Mouse (Mus musculus): ENCODE data around the gene Plscr3. TPM values are rescaled to one million over a fixed set of nuclear protein-coding genes. Genes with fewer than 3 reads are reported as not detected.
A peak's percentile ranks its signal among the peaks of the same experiment; 100 is the strongest.
"Not testable (repeated sequence)": the region's sequence is repeated elsewhere in the genome, so short reads cannot be mapped to it uniquely, and the experiment has no call there.

The Plscr3 gene
- polyA plus RNA-seq, 1 experiment from 2014 or later: 148 TPM

DNA sequence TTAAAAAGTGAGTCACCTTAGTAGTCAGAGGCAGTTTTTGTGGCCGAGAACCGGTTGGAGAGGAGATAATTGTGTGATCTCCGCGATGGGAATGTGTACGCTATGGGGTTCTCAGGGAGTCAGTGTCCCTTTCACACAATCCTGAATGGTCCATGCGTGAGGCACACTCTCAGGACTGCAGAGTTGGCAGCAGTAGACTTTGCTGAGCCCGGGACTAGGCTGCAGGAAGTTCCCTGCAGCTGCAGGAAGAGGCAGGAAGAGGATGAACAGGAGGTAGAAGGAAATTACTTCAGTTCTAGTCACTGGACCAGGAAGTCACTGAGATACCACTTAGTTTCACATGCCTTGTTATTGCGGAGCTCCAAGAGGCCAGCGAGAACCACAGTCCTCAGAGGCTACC is 3.0 kb downstream of the Plscr3 start:
- H3K9ac ChIP-seq: no peak overlapping the region
- no peak overlapping the region; the same call in 1 of the 2 replicates for H3K27ac ChIP-seq (replicated peaks)
- H3K4me2 ChIP-seq (replicated peaks): no peak overlapping the region
- no peaks in the 10 kb centered on the region for H3K9me3 ChIP-seq (replicated peaks)
- ATAC-seq (ENCODE audit: insufficient number of reproducible peaks, low FRiP score, low TSS enrichment, low read depth): no peak
- H3K27me3 ChIP-seq: no peaks in the 10 kb centered on the region
- WGBS: 82% methylated on average over 9 of the region's 9 CpGs
- H3K4me3 ChIP-seq (replicated peaks): no peak overlapping the region
- peaks cover 53% of the 10 kb centered on the region for H3K4me1 ChIP-seq
- peaks cover 50% of the 10 kb centered on the region for H3K36me3 ChIP-seq

DNA sequence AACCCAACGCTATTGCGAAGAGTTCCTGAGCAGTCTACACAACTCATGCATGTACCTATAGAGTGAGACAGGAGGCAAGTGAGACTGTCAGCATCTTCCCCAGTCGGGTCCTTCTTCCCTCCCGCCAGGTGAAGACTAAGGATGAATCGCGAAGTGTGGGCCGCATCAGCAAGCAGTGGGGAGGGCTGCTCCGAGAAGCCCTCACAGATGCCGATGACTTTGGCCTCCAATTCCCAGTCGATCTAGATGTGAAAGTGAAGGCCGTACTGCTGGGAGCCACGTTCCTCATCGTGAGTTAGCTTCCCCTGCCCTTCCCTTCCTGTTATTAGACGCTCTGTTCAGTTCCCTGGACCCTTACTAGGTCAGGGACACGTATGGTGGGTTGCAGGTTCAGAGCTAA is 3.7 kb downstream of the Plscr3 start:
- 90% methylated on average over 15 of the region's 15 CpGs for WGBS
- Histone ChIP-seq H3K9me3 (replicated peaks) (no peaks in the 10 kb centered on the region), H3K27ac (replicated peaks) (no peak overlapping the region), H3K4me3 (replicated peaks) (no peak overlapping the region), H3K4me1 (peaks cover 53% of the 10 kb centered on the region), H3K36me3 (peaks cover 50% of the 10 kb centered on the region), H3K27me3 (no peaks in the 10 kb centered on the region), H3K4me2 (replicated peaks) (no peak overlapping the region), H3K9ac (no peak overlapping the region)
- ATAC-seq (ENCODE audit: insufficient number of reproducible peaks, low FRiP score, low TSS enrichment, low read depth): no peak

- ATAC-seq (ENCODE audit: insufficient number of reproducible peaks, low FRiP score, low TSS enrichment, low read depth): no peak
- H3K27ac ChIP-seq (replicated peaks): no peak overlapping the region
- WGBS: 61% methylated on average over 8 of the region's 8 CpGs
- H3K4me2 ChIP-seq (replicated peaks): no peak overlapping the region
- H3K36me3 ChIP-seq: peaks cover 50% of the 10 kb centered on the region
- H3K9ac ChIP-seq: no peak overlapping the region
- no peaks in the 10 kb centered on the region for H3K27me3 ChIP-seq
- H3K4me1 ChIP-seq: peaks cover 52% of the 10 kb centered on the region
- no peaks in the 10 kb centered on the region for H3K9me3 ChIP-seq (replicated peaks)
- no peak overlapping the region for H3K4me3 ChIP-seq (replicated peaks)
Observed at GRCm38 (mm10) chr11:69850754-69851153, 4.6 kb downstream of the Plscr3 start.

GRCm38 (mm10) chr11:69853994-69854393 is 7.8 kb downstream of the Plscr3 start:
- no peak overlapping the region for H3K4me3 ChIP-seq (replicated peaks)
- H3K27me3 ChIP-seq: peaks cover 14% of the 10 kb centered on the region
- no peak overlapping the region for H3K27ac ChIP-seq (replicated peaks)
- no peak overlapping the region for H3K9ac ChIP-seq
- H3K4me1 ChIP-seq: peaks cover 36% of the 10 kb centered on the region
- no peak for ATAC-seq (ENCODE audit: insufficient number of reproducible peaks, low FRiP score, low TSS enrichment, low read depth)
- peaks cover 38% of the 10 kb centered on the region for H3K36me3 ChIP-seq
- H3K4me2 ChIP-seq (replicated peaks): no peak overlapping the region
- WGBS: 69% methylated on average over 7 of the region's 7 CpGs
- no peaks in the 10 kb centered on the region for H3K9me3 ChIP-seq (replicated peaks)

DNA sequence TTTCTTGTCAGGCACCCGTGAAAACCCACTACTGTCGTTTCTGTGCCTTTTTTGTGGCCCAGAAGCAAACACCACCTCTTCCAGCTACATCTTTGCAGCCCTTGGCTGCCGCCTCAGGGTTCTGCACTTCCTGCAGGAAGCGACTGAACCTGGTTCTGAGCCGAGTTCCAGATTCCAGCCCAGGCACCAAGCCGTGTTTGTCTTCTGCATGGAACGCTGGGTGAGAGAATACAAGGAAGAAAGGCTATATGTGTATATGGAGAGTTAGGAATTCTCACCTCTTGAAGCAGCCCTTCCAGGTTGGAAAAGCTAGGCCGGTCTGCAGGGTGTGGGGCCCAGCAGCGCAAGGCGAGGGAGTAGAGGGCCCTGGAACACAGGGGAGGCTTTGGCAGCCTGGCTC is 8.5 kb downstream of the Plscr3 start:
- H3K4me3 ChIP-seq (replicated peaks): no peak overlapping the region
- H3K4me1 ChIP-seq: peaks cover 30% of the 10 kb centered on the region
- ATAC-seq (ENCODE audit: insufficient number of reproducible peaks, low FRiP score, low TSS enrichment, low read depth): no peak
- H3K27ac ChIP-seq (replicated peaks): no peak overlapping the region
- no peaks in the 10 kb centered on the region for H3K9me3 ChIP-seq (replicated peaks)
- H3K27me3 ChIP-seq: peaks cover 16% of the 10 kb centered on the region
- H3K4me2 ChIP-seq (replicated peaks): no peak overlapping the region
- peaks cover 31% of the 10 kb centered on the region for H3K36me3 ChIP-seq
- 79% methylated on average over 10 of the region's 10 CpGs for WGBS
- H3K9ac ChIP-seq: no peak overlapping the region

GRCm38 (mm10) chr11:69855347-69855746 is 9.2 kb downstream of the Plscr3 start:
- Histone ChIP-seq H3K9ac (no peak overlapping the region), H3K27me3 (peaks cover 16% of the 10 kb centered on the region), H3K4me3 (replicated peaks) (no peak overlapping the region), H3K4me2 (replicated peaks) (0 out of 2 replicates have a peak overlapping the region, but pooled peaks have one; percentile 17), H3K4me1 (peaks cover 23% of the 10 kb centered on the region), H3K9me3 (replicated peaks) (no peaks in the 10 kb centered on the region), H3K36me3 (peaks cover 24% of the 10 kb centered on the region), H3K27ac (replicated peaks) (no peak overlapping the region)
- ATAC-seq (ENCODE audit: insufficient number of reproducible peaks, low FRiP score, low TSS enrichment, low read depth): no peak
- WGBS: 16% methylated on average over 16 of the region's 16 CpGs

DNA sequence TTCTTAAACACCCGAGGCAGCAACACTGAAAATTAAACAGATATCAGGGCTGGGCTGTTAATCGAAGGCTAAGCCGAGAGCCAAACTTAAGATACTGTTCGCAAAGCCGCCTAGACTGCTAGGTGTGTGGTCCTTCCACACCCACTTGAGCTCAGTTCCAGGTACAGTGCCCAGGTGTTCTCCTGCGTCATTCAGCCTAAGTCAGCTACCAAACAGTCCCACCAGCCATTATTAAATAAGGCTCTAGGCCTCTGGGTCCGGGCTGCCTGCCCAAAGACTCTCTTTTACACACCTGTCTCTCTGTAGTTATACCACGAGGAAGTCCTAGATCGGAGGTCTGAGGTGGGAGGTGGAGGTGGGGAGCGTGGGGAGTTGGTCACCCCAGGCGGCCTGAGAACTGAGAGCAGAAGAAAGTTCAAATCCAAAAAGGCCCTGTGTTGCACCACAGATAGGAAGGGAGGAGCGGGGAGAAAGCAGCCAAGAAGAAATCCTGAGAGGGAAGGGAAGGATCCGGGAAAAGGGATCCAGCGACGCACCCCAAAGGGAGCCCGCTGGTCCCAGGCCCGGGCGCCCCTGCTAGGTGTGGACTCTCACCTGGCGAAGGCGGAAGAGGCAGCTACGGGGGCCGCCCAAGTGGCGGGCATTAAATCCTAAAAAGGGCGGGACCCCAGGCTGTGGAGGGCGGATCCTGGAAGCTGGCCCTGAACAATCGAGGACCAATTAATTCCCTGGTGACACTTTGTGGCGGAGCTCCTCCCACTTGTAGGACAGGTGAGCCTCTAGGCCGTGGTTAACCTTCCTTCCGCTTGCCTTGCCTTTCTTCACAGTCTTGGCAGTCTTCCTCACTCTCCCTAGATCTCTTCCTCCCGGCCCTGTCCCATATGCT is 12.2 kb downstream of the Plscr3 start, which contains the start of gene Tnk1:
Tnk1 (minus strand) TSS at position 618 of the 886 bp plus-strand sequence.
- H3K27me3 ChIP-seq: peaks cover 16% of the 10 kb centered on the region
- 0 out of 2 replicates have a peak within 1 kb of the TSS, but pooled peaks have one; percentile 9 for H3K9ac ChIP-seq
- 18% methylated on average over 30 of the region's 30 CpGs for WGBS
- H3K9me3 ChIP-seq (replicated peaks): no peaks in the 10 kb centered on the region
- peak within 1 kb of the TSS; percentile 35 for H3K4me2 ChIP-seq (replicated peaks)
- 0 out of 2 replicates have a peak, but pooled peaks have one; percentile 40 for ATAC-seq (ENCODE audit: insufficient number of reproducible peaks, low FRiP score, low TSS enrichment, low read depth)
- peak within 1 kb of the TSS; percentile 82 for H3K27ac ChIP-seq (replicated peaks)
- peaks cover 7% of the 10 kb centered on the region; the same call in 1 of the 2 replicates for H3K4me1 ChIP-seq
- no peaks in the 10 kb centered on the region for H3K36me3 ChIP-seq
- H3K4me3 ChIP-seq (replicated peaks): peak within 1 kb of the TSS; percentile 32

GRCm38 (mm10) chr11:69863729-69864128 is 17.6 kb downstream of the Plscr3 start:
- H3K9ac ChIP-seq; H3K36me3 ChIP-seq; H3K4me3 ChIP-seq (replicated peaks); H3K27me3 ChIP-seq; H3K27ac ChIP-seq (replicated peaks); H3K4me2 ChIP-seq (replicated peaks); H3K4me1 ChIP-seq; ATAC-seq (ENCODE audit: insufficient number of reproducible peaks, low FRiP score, low TSS enrichment, low read depth); H3K9me3 ChIP-seq (replicated peaks): not testable (repeated sequence)
- 76% methylated on average over 3 of the region's 3 CpGs for WGBS

GRCm38 (mm10) chr11:69864138-69864860 is 18.1 kb downstream of the Plscr3 start:
- no peak overlapping the region for H3K4me3 ChIP-seq (replicated peaks)
- no peaks in the 10 kb centered on the region for H3K9me3 ChIP-seq (replicated peaks)
- H3K9ac ChIP-seq: no peak overlapping the region
- no peaks in the 10 kb centered on the region for H3K36me3 ChIP-seq
- WGBS: 47% methylated on average over 8 of the region's 8 CpGs
- H3K27ac ChIP-seq (replicated peaks): no peak overlapping the region
- peaks cover 5% of the 10 kb centered on the region; the same call in 1 of the 2 replicates for H3K4me1 ChIP-seq
- H3K27me3 ChIP-seq: no peaks in the 10 kb centered on the region
- ATAC-seq (ENCODE audit: insufficient number of reproducible peaks, low FRiP score, low TSS enrichment, low read depth): no peak
- no peak overlapping the region for H3K4me2 ChIP-seq (replicated peaks)

DNA sequence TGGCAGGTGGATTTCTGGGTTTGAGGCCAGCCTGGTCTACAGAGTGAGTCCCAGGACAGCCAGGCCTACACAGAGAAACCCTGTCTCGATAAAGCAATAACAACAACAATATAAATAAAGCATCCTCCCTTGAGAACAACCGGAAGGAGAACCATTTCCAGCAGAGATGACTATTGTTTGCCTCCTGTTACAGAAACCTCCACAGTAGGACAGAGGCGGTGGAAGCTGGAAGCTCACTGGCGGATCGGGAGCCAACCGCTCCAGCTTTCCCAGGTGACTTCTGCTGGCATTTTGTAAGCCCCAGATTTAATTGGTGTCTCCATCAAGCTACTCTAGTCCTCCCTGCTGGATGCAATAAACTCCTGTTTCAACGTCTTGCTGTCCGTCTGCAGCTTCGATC is 19.4 kb downstream of the Plscr3 start:
- no peak for ATAC-seq (ENCODE audit: insufficient number of reproducible peaks, low FRiP score, low TSS enrichment, low read depth)
- no peak overlapping the region for H3K9ac ChIP-seq
- no peak overlapping the region for H3K27ac ChIP-seq (replicated peaks)
- H3K27me3 ChIP-seq: no peaks in the 10 kb centered on the region
- H3K4me1 ChIP-seq: peaks cover 5% of the 10 kb centered on the region; the same call in 1 of the 2 replicates
- WGBS: 78% methylated on average over 9 of the region's 9 CpGs
- H3K4me2 ChIP-seq (replicated peaks): no peak overlapping the region
- no peaks in the 10 kb centered on the region for H3K9me3 ChIP-seq (replicated peaks)
- no peaks in the 10 kb centered on the region for H3K36me3 ChIP-seq
- H3K4me3 ChIP-seq (replicated peaks): no peak overlapping the region

- H3K36me3 ChIP-seq: no peaks in the 10 kb centered on the region
- no peak for ATAC-seq (ENCODE audit: insufficient number of reproducible peaks, low FRiP score, low TSS enrichment, low read depth)
- H3K9ac ChIP-seq: no peak overlapping the region
- H3K4me3 ChIP-seq (replicated peaks): no peak overlapping the region
- H3K4me1 ChIP-seq: peaks cover 5% of the 10 kb centered on the region; the same call in 1 of the 2 replicates
- H3K27ac ChIP-seq (replicated peaks): no peak overlapping the region
- H3K9me3 ChIP-seq (replicated peaks): no peaks in the 10 kb centered on the region
- H3K27me3 ChIP-seq: no peaks in the 10 kb centered on the region
- 74% methylated on average over 9 of the region's 9 CpGs for WGBS
- no peak overlapping the region for H3K4me2 ChIP-seq (replicated peaks)
Observed at GRCm38 (mm10) chr11:69867335-69867734, 21.2 kb downstream of the Plscr3 start.
